Mouse (Mus musculus): ENCODE data around the gene Galnt18.

DNA sequence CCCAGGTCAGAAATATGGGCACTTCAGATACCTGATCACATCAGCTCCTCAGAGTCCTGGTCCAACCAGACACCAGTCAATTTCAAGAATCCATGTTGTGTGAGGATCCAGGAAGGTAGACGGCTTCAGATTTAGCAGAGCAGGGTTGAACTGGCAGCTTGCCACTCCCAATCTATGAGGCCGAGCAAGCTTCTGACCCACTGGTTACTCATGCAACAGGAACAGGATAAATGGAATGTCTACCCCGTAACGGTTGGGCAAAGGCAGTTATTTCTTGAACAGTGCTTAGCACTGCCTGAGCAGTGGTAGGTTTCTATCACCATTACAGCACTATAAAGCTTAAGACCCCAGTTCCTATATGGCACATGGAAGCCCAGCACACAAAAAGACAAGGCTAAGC is 148.5 kb downstream of the Galnt18 start:
- TF ChIP-seq CTCF (IDR thresholded peaks at IDR 0.05; ENCODE audit: extremely low read depth, insufficient read depth, low read length) (no peak), POLR2A (IDR thresholded peaks at IDR 0.05; ENCODE audit: extremely low read depth, insufficient read depth, low read length) (no peak)

Measured in cortical plate, adult 2 months (tissue).